Mouse (Mus musculus) small intestine, adult 2 months (tissue): ENCODE measurements around the gene Smug1.

ENCODE experiments used
- CTCF ChIP-seq: fragments of 200-500 bp; IDR thresholded peaks from 2 replicates; pipeline ENCODE4 v1.5.1; 2012; ENCODE audit warnings: low read depth, mild to moderate bottlenecking, control low read depth, inconsistent platforms, low read length, moderate library complexity, mixed read lengths; ENCODE audit not compliant: insufficient replicate concordance, insufficient read length; ENCODE audit errors: extremely low read depth
- POLR2A ChIP-seq: fragments of 200-500 bp; IDR thresholded peaks from 2 replicates; pipeline ENCODE4 v1.6.1; 2012; ENCODE audit warnings: low read depth, mild to moderate bottlenecking, control low read depth, inconsistent platforms, low read length, moderate library complexity

DNA sequence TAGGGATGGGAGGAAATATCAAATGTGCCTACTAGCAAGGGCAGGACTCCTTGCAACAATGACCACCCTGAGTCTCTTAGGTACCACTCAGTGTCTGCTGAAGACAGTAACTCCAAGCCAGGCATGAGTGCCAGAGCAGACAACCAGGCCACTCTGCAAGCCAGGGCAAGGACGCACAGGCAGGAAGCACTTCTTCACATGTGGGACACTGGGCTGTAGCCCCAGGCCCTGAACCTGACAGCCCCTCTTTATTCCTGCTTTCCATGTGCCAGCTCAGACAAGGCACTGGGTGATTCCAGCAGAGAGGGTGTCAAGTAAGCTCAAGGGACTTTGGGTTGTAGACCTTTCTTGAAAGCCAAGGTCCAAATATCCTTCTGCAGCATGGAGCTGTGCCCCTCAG lies 11.9 kb upstream of the Smug1 start:
- TF ChIP-seq CTCF (no peak), POLR2A (no peak)
